Mouse (Mus musculus) gonadal fat pad, adult 2 months (tissue): Measurements from ENCODE around the gene Meiob. TPM values are rescaled to one million over a fixed set of nuclear protein-coding genes. Genes with fewer than 3 reads are reported as not detected.

Experiments used
- DNase-seq: peaks from one replicate; pipeline ENCODE4 v3.0.0-alpha.2; 2012; ENCODE audit warnings: low read depth
- polyA plus RNA-seq: library from polyadenylated mRNA; depleted of rRNA; stranded (reverse); fragments of >200 nt; gene quantifications from 2 replicates; pipeline ENCODE4 v1.2.3, GENCODE M21; 2012

The Meiob gene
- polyA plus RNA-seq, 1 experiment = 0.16 TPM

DNA sequence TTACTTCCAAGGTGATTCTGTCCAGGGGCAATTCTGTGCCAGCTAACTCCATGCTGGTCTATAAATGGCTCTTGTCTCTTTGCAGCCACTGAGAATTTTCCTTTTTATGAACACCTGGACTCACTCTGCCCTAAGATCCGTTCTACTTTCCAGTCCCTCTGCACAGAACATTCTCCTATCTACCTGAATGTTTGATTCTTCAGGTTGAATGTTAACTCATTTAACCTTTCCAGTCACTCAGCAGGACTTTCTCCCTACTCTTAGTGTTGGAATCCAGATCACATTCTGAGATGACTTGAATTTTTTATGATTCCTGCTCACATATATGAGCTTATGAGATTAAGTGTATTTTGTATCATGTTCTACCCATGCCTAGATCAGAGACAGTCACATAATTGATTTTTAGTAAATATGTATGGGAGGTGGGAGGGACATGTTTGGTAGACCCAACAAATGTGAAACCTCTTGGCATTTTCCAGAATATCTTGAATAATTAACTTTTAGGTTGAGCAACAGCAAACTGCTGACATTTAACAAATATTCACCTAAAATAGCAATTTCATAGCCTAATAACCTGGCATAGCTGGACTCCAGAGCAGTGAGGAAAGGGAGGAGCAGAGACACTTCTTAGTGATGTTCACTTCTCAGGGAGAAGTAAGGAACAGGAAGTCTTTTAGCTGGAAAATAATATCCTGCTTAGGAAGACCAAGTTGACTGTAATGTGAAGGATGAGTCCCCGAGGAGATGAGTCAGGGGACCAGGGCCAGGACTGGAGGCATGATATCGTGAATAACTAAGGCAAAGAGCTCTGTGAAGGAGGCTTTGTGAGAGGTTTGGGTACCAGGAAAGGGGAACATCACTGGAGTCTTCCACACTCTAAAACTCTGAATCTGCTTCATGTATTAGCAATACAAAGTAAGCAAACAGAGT, 17.5 kb downstream of the Meiob start:
- DNase-seq = no peak

DNA sequence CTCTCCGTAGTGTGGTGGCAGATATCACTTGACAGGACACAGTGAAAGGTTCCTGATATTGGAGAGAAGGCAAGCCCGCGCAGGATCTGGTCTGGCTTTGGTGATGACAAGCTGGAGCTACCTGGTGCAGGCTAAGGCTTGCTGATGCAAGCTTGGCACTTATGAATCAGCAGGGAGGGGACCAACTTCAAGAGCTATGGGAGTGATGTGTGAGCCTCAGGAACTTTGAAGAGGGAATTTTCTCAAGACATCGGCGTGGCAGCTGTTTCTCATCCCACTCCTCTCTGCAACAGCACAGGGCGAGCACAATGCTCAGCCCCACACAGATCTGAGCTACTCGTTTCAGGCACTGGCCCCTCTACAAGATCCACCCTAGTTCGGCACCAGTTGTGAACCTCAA, 35.8 kb downstream of the Meiob start, which contains the start of gene Hagh:
Gene Hagh (plus strand): TSS at position 302 of the 400 bp plus-strand sequence.
- DNase-seq = no peak

DNA sequence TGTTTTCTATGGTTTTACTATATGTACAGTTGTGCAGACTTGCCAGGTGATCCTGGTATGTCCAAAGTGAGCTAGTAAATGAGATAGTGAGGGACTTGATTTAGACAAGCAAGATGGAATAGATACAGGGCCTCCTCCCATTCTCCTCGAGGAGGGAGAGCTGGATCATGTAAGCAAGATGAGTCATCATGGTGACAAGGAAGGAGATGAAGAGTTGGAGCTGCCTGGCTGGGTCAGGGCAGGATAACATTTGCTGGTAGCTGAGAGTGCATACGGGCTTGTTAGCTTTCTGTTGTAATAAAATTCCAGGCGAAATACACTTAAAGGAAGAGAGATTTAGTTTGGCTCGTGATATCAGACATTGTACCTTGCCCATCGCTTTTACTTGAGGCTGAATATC, 36.3 kb downstream of the Meiob start:
- DNase-seq = no peak

DNA sequence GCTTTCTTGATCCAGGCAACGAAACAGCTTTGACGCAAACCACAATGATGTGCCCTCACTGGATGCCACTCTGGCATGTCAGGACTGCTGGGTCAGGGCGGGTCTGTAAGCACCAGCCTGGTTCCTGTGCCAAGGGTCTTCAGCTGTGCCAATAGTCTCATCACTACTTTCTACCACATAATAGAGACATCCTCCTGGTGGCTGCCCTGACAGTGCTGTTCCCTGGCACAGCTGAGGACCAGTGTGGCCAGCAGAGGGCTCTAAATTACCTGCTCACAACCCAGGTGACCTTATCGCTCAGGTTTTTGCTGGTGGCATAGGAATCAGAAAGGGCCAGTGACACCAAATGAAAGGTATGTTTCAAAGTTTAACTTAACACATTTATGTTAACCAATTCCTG, 37.0 kb downstream of the Meiob start:
- DNase-seq = no peak

DNA sequence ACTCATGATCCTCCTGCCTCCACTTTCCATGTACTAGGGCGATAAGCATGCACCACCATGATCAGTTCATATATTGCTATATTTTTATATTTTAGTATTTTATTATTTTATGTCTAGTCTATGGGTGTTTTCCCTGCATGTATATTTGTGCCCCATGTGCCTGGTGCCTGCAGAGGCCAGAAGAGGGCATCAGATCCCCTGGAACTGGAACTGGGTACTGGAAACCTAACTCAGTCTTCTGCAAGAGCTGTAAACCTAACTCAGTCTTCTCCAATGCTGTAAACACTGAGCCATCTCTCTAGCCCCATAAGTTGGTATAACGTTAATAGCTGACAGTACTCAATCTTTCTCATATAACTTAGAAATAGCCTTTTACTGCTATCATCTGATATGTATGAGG, 38.5 kb downstream of the Meiob start:
- DNase-seq = no peak

DNA sequence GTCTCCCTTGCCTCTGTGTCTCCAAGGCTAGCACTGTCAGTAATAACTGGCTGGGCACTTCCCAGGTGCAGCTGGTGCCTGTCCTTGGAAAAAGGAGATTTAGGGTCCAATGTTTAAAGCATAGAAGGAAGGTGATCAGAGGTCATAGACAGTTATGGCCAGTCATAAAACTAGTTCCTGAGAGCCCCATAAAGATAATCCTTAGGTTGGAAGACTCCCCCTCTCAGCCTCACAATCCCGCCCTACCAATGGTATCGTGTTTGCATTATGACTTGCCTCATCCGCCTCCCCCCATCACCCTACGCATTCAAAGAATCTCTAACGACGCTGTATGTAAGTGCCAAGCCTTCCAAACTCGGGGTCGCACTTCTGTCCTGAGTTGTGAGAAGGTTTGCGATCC, 40.4 kb downstream of the Meiob start:
- no peak for DNase-seq

DNA sequence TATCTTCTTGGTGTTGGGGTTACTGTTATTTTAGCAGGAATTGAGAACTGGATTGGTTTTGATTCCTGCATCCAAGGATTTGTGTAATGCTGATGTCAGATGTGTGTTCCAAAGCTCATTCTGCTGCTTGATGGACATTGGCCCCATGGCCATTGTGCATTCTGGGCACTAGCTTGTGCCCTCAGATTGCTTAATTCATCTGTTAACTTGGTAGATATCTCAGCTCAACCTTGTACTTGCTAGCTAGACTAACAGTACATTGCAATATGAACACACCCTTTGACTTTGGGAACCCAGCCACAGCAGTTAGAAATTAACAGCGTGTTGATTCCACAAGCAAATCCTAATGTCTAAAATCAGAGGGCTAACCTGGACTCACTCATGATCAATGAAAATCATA, 43.3 kb downstream of the Meiob start:
- DNase-seq = no peak

DNA sequence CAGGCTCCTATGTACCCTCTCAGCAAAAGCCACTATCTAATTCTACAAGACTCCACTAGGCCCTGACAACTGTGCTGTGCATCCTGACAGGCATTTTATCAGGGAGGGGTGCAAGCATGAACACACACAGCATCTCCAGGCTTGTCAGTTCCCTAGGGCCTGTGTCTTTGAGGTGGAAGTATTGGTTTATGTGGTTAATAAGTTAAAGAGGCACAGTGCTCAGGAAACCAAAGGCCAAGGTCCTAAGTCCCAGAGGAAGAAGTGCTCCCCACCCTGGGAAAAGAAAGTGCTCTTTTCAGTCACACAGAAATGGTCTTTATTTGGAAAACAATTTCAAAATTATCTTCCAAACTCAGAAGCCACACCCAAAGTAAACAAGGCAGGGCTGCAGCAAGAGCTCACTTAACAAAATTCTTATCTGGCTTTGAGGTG, 44.5 kb downstream of the Meiob start:
- DNase-seq = no peak

DNA sequence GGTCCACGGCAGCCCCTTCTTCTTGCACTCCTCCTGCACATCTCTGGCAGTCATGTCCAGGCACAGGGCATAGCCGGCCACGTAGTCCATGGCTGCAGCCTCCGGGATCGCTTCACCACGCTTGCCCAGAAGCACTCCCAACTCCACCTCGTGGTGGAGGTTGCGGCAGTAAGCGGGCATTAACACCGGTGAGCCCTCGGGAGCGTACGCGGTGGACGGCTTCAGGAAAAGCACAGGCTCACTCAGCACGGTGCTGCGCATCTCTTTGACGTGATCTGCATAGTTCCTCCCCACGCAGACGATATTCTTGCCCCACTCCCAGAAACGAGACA, 45.6 kb downstream of the Meiob start:
- no peak for DNase-seq

DNA sequence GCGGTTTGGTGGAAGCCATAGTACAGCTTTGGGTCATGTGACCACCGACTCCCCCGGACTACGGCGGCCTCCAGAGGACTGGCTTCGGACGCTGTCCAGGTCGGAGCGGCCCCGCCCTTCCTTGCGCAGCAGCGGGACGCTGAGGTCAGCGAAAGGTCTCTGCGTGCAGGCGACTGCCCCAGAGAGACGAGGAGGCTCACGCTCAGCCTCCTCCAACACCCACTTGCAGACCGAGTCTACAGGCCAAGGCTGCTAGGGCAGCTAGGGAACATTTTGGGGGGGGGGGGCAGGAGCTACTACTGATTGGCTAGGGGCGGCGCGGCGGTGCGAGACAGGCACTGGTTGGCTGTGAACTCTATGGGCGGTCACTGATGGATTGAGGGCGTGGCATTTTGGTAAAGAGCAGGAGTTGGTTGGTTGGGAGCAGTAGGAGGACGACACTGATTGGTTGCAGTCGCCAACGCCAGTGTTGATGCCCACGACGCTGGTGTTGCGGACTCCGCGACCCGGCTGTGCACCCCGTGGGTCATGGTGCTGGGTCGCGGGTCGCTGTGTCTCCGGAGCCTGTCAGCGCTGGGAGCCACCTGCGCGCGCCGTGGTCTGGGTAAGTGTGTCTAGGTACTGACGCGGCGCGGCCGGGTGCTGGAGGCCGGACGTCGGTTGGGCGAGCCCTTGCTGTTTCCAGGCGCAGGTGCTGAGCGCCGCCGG, 46.1 kb downstream of the Meiob start, which contains the start of gene Fahd1:
Gene Fahd1 (minus strand): TSS at position 300 of the 708 bp plus-strand sequence.
- DNase-seq = peak; percentile 93

DNA sequence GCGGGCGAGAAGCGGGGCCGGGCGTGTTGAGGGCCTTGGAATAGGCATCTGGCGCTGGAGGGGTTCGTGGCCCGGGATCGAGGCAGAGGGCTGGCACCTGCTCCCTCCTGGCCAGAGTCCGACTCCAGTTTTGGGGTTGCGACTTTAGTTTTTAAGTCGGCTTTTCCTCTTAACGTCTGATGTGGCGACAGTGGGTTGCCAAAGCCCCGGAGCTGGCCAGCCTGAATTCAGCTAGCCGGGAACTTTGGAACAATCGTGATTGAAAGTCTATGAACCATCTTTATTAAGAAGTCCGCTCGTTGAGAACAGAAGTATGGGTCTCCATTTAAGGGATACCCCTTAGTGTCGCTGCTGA, 46.7 kb downstream of the Meiob start:
- DNase-seq = no peak

DNA sequence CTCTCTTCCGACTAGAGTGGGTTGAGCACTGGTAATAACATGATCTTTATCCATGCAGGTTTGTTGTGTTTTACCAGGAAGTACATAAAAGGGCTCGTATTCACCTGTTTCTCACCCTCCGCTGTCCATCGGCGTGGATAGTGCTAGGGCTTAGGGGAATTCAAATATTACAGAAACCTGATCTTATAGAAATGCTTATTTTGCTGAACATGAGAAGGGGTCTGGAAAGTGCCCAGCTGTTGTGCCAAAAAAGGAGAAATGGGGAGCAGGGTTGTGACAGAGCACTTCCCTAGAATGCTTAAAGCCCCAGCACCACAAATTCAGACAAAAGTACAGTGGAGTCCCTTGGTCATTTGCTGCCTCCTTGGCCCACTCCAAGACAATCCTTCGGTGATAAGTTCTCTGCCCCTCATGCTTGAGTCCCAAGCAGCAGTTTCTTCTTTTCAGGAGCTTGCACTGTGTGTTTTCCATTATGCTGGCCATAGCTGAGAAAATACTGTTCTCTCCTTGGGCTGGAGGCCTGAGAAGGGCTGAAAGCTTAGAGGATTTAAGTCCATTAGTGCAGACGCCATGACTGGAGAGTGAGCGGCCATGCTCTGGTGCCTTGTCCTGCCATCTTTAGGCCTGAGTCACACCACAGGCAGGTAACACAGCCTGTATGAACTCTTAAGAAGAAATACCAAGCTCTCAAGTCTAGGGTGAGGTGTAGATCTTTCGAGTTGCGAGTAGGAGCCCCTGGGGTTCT, 47.5 kb downstream of the Meiob start:
- no peak for DNase-seq

DNA sequence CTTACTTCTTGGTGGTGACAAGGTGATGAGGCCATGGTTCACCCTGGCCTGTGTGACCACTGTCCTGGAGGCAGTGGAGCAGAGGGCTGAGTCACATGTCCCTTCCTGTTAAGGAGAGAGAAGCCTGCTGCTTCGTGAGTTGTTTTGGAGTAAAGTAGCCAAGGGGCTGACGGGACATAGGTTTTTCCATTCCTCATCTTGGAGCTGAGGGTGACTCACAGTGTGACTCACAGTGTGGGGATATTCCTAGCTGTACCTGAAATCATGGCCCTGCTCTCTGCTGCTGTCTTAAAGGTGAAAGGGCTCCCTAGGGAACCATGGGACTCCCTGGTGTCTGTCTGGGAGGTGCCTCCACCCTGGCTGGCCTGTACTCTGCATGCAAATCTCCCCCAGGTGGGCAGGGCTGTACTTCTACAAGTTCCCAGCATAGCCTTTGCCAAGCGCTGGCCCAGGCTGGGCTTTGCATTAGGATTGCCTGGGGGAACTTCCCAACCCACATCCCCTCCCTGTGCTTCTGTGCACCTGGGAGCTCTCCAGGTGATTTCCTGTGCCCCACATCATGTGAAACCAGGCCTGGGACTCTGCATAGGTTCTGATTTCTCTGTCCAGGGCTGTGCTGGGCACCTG, 51.9 kb downstream of the Meiob start:
- DNase-seq = no peak

DNA sequence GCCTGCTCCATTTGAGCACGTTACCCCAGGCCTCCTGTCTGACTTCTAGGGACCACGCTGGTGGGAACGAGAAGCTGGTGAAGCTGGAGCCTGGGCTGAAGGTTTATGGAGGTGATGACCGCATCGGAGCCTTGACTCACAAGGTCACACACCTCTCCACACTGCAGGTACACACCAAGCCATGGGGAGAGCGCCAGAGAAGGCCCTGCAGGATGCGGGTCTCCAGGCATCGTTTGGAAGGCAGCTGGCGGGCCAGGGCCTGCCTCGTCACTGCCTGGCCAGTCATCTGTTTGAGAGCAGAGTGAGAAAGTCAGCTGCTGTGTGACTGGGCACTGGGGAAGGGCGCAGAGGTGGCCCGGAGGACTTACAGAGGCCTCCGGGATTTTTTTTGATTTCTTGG, 52.5 kb downstream of the Meiob start:
- no peak for DNase-seq

DNA sequence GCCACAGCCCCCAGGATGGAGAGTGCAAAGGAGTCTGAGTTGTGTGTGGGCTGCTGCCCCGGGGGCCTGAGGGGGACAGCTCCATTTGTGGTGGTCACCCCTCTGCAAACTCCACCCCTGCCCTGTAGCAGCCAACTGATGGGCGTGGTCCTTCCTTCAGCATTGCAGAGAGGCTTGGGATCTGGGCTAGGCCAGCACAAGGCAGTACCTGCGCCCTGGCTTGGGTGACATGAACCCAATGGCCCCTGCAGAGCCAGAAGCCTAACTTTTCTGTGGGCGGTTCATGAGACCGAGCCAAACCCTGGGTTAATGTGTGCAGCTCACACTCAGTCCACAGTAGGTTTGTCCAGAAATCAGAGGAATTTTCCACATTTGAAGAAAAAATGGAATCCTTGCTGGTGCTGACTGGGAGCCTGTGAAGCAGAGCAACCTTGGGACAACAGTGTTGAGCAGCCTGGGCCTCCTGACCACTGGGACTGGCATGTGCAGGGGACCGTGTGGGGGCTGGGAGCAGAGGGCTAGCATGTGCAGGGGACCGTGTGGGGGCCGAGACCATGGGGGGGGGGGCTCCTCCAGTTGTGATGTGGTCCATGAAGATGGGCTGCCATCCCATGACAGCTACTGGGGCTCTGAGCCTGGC, 53.9 kb downstream of the Meiob start:
- DNase-seq = no peak

DNA sequence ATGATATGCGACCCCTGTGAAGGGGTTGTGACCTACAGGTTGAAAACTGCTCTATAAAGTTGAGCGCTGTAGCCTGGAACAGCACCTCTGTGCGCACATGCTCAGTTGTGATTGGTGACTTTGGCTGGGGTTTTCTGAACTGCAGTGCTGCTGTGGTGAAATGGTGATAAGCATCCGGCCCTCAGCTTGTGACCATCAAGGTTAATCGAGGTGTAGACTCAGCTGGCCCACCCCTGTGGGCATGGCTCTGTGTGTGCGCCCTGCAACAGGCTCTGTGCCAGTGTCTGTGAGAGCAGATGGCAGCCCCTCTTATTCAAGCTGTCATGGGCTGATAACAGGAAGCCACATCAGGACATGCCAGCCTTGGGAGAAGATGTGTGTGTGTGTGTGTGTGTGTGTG, 54.9 kb downstream of the Meiob start:
- DNase-seq = no peak

DNA sequence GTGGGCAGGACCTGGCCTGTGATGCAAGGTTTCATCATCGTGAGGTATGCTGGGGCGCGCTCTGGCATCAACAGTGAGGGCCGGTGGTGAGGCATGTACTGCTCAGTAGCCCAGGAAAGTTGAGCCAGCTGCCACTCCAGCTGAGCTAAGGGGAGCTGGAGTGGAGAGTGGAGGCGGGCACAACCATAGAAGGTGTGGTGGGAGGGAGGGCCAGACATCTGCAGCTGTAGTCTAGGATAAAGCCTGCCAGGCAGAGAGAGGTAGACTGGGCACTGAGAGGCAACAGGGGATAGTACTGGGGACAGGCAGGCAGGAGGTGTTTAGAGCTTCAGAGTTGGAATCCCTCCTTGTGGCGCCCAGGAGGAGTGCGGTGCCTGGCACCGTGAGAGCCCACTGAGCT, 56.0 kb downstream of the Meiob start:
- no peak for DNase-seq

DNA sequence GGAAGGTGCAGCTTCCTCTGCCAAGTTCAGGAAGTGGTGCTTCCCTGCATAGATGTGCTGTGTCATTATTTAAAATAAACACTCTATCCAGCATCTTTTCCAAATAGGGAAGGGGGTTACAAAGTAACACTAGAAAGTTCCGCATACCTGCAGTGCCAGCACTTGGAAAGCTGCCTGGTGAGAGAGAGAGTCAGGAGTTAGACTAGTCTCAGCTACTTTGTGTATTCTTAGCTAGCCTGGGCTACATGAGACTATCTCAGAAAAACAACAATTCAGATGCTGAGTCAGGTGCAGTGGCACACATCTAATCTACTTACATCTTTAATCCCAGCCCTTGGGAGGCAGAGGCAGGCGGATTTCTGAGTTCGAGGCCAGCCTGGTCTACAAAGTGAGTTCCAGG, 57.7 kb downstream of the Meiob start:
- no peak for DNase-seq

DNA sequence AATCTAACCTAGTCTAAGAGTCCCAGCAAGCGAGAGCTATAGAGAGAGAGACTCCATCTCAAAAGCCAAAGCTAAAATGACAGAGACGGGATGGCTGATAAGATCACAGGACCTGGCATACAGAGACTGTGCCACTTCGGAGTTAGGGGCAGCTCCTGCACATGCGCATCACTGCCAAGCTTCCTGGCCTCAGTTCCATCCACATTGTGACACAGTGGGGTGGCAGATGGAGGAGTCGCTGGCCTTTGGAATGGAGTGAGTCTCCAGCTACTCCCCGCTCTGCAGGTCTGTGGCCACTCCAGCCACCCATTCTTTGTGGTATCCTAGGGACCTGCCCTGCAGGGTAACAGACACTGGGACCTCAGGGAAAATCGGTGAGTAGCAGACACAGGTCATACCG, 61.7 kb downstream of the Meiob start, which contains the start of gene Igfals:
Gene Igfals (plus strand): TSS at position 222 of the 400 bp plus-strand sequence.
- DNase-seq = no peak

DNA sequence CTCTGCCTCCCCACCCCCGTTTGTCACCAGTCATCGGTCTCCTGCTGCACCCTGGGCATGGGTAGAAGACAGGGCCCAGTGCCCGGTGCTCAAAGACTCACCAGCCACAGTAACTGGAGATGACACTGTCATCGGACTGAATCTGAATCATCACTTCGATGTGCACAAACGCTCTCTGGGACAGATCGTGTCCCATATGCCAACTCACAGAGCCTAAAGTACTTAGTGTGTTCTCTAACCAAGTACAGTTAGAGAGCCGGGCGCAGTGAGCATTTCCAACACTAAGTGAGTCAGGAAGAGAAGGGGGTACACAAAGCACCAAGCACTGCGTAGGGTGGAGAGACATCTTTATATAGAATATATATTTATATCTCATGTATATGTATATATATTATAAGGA, 63.8 kb downstream of the Meiob start:
- DNase-seq = no peak

DNA sequence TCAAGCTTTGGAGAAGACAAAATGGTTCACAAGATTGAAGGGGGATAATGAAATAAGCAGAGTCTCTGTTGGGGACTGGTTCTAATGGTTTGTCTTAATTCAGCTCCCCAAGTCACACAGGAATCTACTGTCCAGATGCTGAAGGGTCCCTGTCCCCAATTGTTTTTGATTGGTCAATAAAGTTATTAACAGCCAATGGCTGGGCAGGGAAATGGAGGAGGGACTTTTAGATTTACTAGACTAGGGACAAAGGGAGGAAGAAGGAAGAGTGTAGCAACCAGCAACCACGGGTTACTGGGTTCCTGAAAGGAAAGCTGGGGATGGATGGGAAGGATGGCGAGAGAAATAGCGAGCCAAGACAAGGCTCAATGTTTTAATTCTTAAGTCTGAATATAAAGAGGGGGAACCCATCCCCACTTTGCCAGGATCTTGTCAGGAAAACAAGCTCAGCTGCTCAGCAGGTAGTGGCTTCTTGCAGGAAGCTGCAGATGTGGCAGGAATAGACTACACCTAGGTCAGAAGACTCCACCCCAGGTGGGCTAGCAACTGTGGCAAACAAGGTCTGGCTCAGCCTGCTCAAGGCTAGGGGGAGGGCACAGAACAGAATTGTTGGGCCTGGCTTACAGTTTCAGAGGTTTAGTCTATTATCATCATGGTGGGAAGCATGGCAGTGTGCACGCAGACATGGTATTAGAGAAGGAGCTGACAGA, 69.8 kb downstream of the Meiob start:
- DNase-seq = no peak
